Mouse (Mus musculus): ENCODE measurements around the gene Gnaq. TPM values are rescaled to one million over a fixed set of nuclear protein-coding genes. Genes with fewer than 3 reads are reported as not detected.
"Not testable (repeated sequence)": the region's sequence is repeated elsewhere in the genome, so short reads cannot be mapped to it uniquely, and the experiment has no call there.

Gene Gnaq
- polyA plus RNA-seq, 2 experiments from 2014 or later = 18.3 to 23.3 TPM

GRCm38 (mm10) chr19:16261631-16262030 lies 129.0 kb downstream of the Gnaq start:
- ATAC-seq = no peak

- ATAC-seq = no peak
Measured at GRCm38 (mm10) chr19:16262340-16262739, 129.7 kb downstream of the Gnaq start.

- ATAC-seq = not testable (repeated sequence)
Measured at GRCm38 (mm10) chr19:16267362-16267761, 134.7 kb downstream of the Gnaq start.

GRCm38 (mm10) chr19:16270236-16270635 lies 137.6 kb downstream of the Gnaq start:
- no peak for ATAC-seq

GRCm38 (mm10) chr19:16271002-16271401 lies 138.4 kb downstream of the Gnaq start:
- ATAC-seq = no peak

GRCm38 (mm10) chr19:16273021-16273420 lies 140.4 kb downstream of the Gnaq start:
- no peak for ATAC-seq

GRCm38 (mm10) chr19:16280231-16280630 lies 147.6 kb downstream of the Gnaq start:
- ATAC-seq = no peak

GRCm38 (mm10) chr19:16285051-16286028 lies 152.7 kb downstream of the Gnaq start:
- ATAC-seq = no peak

- no peak for ATAC-seq
Measured at GRCm38 (mm10) chr19:16286451-16287175, 154.0 kb downstream of the Gnaq start.

GRCm38 (mm10) chr19:16287307-16287706 lies 154.7 kb downstream of the Gnaq start:
- no peak for ATAC-seq

- ATAC-seq = no peak
Measured at GRCm38 (mm10) chr19:16287971-16288370, 155.3 kb downstream of the Gnaq start.

- ATAC-seq = no peak
Measured at GRCm38 (mm10) chr19:16291088-16291487, 158.5 kb downstream of the Gnaq start.

GRCm38 (mm10) chr19:16292056-16292608 lies 159.5 kb downstream of the Gnaq start:
- no peak for ATAC-seq

GRCm38 (mm10) chr19:16292978-16293377 lies 160.3 kb downstream of the Gnaq start:
- no peak for ATAC-seq

GRCm38 (mm10) chr19:16300413-16300812 lies 167.8 kb downstream of the Gnaq start:
- no peak for ATAC-seq

GRCm38 (mm10) chr19:16301336-16301735 lies 168.7 kb downstream of the Gnaq start:
- no peak for ATAC-seq

GRCm38 (mm10) chr19:16309031-16309430 lies 176.4 kb downstream of the Gnaq start:
- ATAC-seq = no peak

GRCm38 (mm10) chr19:16314295-16314821 lies 181.7 kb downstream of the Gnaq start:
- no peak for ATAC-seq

- ATAC-seq = no peak
Measured at GRCm38 (mm10) chr19:16315525-16315924, 182.9 kb downstream of the Gnaq start.

- no peak for ATAC-seq
Measured at GRCm38 (mm10) chr19:16318128-16318811, 185.6 kb downstream of the Gnaq start.

GRCm38 (mm10) chr19:16319986-16320385 lies 187.4 kb downstream of the Gnaq start:
- no peak for ATAC-seq

- ATAC-seq = no peak
Measured at GRCm38 (mm10) chr19:16322986-16323385, 190.4 kb downstream of the Gnaq start.

Data from activated CD4-positive, CD25-positive, alpha-beta regulatory T cell, adult 4 months (primary cell).